Mouse (Mus musculus) lung, adult 2 months (tissue): ENCODE data around the gene Nrcam.

Source experiments
- CTCF ChIP-seq: fragments of 200-500 bp; IDR thresholded peaks from 2 replicates; pipeline ENCODE4 v1.5.1; 2011; ENCODE audit warnings: mild to moderate bottlenecking, low read length, control low read depth; ENCODE audit not compliant: insufficient read depth
- POLR2A ChIP-seq: fragments of 200-500 bp; IDR thresholded peaks from 2 replicates; pipeline ENCODE4 v1.6.1; 2011; ENCODE audit warnings: low read depth, mild to moderate bottlenecking, control low read depth, low read length, borderline replicate concordance; ENCODE audit errors: extremely low read depth

- TF ChIP-seq CTCF (peak; percentile 21; the same call in 1 of the 2 replicates), POLR2A (no peak)
Observed at GRCm38 (mm10) chr12:44547721-44548369, 219.2 kb downstream of the Nrcam start.
